Mouse (Mus musculus): ENCODE results near the gene Lsm14a.

Gene Lsm14a

GRCm38 (mm10) chr7:34309186-34309764, 83.8 kb downstream of the Lsm14a start:
- no peak for DNase-seq

GRCm38 (mm10) chr7:34308586-34308985, 84.5 kb downstream of the Lsm14a start:
- DNase-seq: no peak

GRCm38 (mm10) chr7:34305454-34305853, 87.7 kb downstream of the Lsm14a start:
- no peak for DNase-seq

GRCm38 (mm10) chr7:34302651-34303050, 90.5 kb downstream of the Lsm14a start:
- no peak for DNase-seq

- no peak for DNase-seq
Measured at GRCm38 (mm10) chr7:34301952-34302351, 91.2 kb downstream of the Lsm14a start.

GRCm38 (mm10) chr7:34298818-34299217, 94.3 kb downstream of the Lsm14a start:
- no peak for DNase-seq

- DNase-seq: no peak
Measured at GRCm38 (mm10) chr7:34296124-34296523, 97.0 kb downstream of the Lsm14a start.

Data from embryo, embryonic 11 days (tissue).